Mouse (Mus musculus): ENCODE measurements around the gene Cfc1. TPM values are rescaled to one million over a fixed set of nuclear protein-coding genes. Genes with fewer than 3 reads are reported as not detected.
A peak's percentile ranks its signal among the peaks of the same experiment; 100 is the strongest.
"Not testable (repeated sequence)": the region's sequence is repeated elsewhere in the genome, so short reads cannot be mapped to it uniquely, and the experiment has no call there.

Cfc1 gene
- total RNA-seq (2021), result not detected
- long read RNA-seq, result 0 reads

GRCm38 (mm10) chr1:34535043-34535698 lies at the start of gene Cfc1:
Cfc1 (plus strand) TSS chr1:34535648.
- DNase-seq (ENCODE audit: low spot score in 2 of 2), result not testable (repeated sequence)

GRCm38 (mm10) chr1:34487383-34487782 lies 48.1 kb upstream of the Cfc1 start:
- no peak for DNase-seq (ENCODE audit: low spot score in 2 of 2)

DNA sequence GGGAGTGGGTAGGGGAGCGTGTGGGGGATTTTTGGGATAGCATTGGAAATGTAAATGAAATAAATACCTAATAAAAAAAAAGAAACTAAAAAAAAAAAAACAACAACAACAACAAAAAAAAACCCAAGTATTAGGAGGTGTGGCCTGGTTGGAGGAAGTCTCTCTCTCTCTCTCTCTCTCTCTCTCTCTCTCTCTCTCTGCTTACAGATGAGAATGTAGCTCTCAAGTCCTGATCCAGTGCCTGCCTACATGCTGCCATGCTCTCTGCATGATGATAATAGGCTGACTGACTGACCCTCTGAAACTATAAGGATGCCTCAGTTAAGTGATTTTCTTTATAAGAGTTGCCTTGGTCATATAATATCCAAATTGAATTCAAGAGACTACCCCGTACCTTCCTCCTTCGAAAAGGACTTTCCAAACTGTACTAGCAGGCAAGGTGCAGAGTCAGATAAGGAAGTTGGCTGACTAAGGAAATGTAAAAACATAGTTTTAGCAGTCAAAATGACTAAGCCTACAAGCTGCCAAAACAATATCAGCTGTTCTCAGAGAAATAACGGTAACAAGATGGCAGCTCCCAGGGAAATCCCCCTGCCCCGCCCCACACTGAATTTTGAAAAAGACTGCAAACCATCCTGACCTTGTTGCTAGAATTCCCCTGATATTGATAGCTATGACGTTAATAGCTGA lies 45.5 kb upstream of the Cfc1 start:
- DNase-seq (ENCODE audit: low spot score in 2 of 2), result no peak

DNA sequence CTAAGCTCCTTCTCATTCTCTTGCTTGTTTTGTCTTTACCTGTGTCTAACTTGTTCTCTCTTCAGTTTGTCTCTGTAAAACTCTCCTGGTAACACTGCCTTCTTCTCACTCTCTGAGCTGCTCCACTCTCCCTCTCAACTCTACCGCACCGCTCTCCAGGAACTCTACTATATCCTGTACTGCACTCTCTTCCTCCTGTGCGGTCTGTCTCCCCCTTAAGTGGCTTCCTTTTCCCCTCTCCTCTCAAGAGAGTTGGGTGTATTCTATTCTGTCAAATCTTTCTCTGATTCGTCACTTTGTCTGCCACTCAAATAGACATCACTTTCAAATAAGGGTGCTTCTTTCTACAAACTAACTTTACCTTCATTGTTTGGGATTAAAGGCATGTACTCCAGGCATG lies 44.0 kb upstream of the Cfc1 start:
- DNase-seq (ENCODE audit: low spot score in 2 of 2), result no peak

DNA sequence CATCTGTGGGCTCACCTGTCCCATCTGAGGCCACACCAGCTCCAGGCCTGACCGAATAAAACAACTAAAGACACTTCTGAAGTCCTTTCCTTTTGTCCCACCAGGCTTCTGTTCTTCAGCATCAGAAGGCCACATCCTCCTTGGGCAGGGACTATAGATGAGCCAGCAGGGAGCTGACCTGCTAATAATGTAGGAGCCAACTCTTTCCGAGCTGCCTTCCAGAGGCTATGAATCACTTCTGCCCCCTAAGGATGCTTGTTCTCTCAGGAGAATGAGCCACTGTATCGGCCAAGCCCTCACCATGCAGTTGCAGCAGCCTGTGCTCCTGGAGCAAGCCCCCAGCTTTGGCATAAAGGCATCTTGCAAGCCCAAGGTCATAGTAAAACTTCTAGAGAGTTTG lies 32.5 kb upstream of the Cfc1 start:
- no peak for DNase-seq (ENCODE audit: low spot score in 2 of 2)

DNA sequence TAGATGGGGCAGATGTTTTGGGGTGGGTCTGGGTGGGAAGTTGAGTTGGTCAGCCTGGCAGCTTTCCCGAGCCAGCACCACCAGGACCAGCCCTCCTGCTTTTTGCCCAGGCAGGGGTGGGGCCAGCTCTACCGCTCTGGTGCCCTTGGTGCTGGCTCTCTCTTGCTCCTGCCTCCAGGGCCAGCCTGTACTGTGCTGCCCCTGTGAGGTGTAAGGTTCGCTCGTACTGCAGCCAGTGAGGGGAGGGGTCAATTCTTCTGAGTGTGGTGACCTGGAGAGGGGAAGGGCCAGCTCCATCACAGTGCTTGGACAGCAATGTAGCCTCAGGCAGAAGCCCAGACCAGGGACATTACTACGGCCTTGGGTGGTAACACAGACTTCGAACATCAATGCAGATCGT lies 30.1 kb upstream of the Cfc1 start:
- no peak for DNase-seq (ENCODE audit: low spot score in 2 of 2)

DNA sequence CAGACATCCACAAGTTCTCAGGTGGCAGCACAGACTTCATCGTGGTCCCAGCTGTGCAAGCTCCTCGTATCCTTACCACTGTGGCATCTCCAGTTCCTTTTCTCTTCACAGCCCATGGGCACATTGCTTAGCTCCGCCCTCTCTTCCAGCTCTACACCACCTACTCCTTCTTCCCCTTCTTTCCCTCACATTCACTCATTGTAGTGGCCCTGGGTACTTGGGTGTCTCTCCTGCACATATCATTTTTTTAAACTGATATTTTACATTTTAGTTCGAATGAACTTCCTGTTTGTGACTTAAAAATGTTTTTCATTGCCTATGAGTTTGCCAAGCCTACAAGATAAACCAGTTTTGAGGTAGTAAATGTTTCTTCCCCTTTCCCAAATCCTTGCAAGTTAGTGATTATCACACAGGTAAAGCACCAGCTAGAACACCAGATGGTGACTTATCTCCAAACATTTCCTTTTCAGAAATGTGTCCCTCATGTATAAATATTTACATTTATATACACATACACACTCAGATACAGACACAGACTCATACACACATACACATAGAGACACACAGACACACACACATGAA lies 29.4 kb upstream of the Cfc1 start:
- DNase-seq (ENCODE audit: low spot score in 2 of 2), result no peak

- no peak for DNase-seq (ENCODE audit: low spot score in 2 of 2)
Observed at GRCm38 (mm10) chr1:34507986-34508385, 27.5 kb upstream of the Cfc1 start.

- DNase-seq (ENCODE audit: low spot score in 2 of 2), result peak in 1 of 2 experiments; percentile 30
Observed at GRCm38 (mm10) chr1:34510575-34510981, 24.9 kb upstream of the Cfc1 start.

- DNase-seq (ENCODE audit: low spot score in 2 of 2), result peak; percentile 14 to 47
Observed at GRCm38 (mm10) chr1:34511027-34511426, 24.4 kb upstream of the Cfc1 start.

DNA sequence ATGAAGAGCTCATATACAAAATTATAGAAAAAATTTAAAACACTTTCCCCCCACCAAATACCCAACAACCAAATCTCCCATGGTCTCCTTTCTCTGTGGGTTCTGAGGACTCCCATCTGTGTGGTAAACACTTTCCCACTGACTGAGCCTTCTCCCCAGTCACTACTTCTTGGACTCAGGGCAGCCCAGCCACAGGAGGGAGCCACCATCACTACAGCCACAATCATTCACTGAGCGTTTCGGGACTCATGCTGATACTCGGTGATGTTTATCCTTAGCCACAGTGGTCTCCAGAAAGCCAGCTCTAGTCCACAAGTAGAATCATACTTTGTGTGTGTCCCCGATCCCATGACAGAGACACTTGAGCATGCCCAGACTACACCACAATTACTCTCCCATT lies 22.4 kb upstream of the Cfc1 start:
- no peak for DNase-seq (ENCODE audit: low spot score in 2 of 2)

GRCm38 (mm10) chr1:34516595-34516994 lies 18.9 kb upstream of the Cfc1 start:
- no peak for DNase-seq (ENCODE audit: low spot score in 2 of 2)

- not testable (repeated sequence) for DNase-seq (ENCODE audit: low spot score in 2 of 2)
Observed at GRCm38 (mm10) chr1:34517297-34517696, 18.2 kb upstream of the Cfc1 start.

GRCm38 (mm10) chr1:34517797-34518196 lies 17.7 kb upstream of the Cfc1 start:
- DNase-seq (ENCODE audit: low spot score in 2 of 2), result not testable (repeated sequence)

GRCm38 (mm10) chr1:34518259-34518658 lies 17.2 kb upstream of the Cfc1 start:
- no peak for DNase-seq (ENCODE audit: low spot score in 2 of 2)

DNA sequence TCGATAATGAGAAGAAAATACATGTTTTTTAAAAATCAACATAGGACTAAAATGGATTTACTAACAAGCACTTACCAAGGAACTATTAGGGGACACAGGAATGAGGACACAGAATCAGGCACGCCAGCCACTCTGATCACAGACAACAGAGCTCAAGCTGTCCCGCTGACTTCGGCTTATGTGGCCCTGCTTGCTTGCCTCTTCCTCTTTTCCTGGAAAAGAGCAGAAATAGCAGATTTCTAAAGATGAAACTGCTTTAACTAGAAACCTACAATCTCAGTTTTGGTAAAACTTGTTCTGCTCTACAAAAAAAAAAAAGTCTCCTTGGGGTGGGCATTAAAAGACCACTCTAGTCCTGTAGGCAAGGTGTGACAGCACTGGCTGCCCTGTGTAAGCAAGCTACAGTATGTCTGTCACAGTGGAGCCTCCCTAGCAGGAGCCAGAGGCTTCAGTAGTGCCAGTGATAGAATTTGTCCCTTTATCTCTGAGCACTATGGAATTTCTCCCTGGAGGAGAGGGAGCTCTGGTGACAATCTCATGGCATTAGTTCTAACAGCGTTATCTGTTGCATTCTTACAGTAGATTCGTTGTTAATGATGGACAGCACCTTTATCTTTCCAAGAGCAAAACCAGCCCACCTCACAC lies 13.1 kb upstream of the Cfc1 start:
- no peak for DNase-seq (ENCODE audit: low spot score in 2 of 2)

DNA sequence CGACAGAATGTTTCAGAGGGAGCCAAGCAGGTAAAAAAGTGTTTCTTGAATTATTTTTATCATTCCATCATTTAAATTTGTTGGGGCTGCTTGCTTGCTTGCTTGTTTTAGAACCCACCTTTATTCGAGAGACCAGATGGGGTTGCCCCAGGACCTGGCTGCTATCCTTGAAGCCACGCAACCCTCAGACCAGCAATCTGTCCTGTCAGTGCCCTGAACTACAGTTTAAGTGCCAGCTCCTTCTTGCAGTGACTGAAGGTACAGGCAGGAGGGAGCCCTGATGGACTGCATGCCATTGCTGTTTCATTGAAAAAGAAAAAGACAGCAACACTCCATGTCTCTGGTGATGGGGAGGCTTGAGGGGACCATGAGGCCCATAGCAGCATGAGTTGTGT lies 12.6 kb upstream of the Cfc1 start:
- DNase-seq (ENCODE audit: low spot score in 2 of 2), result no peak

DNA sequence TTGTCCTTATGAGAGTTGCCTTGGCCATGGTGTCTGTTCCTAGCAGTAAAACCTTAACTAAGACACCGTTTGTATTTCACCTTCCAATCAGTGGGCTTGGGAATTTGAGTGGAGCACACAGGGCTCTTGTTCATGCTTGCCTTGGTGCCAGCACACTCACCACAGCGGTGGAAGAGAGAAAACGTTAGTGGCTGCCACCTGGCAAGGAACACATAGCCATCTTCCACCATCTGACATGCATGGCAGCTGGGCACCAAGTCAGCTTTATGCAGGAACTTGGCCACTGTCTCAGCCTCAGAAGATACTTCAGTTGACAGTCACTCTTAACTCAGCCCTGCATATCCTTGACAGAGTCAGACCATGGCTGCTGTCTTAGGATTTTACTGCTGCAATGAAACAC lies 11.8 kb upstream of the Cfc1 start:
- DNase-seq (ENCODE audit: low spot score in 2 of 2), result no peak

GRCm38 (mm10) chr1:34534574-34534973 lies 874 bp upstream of the Cfc1 start:
- not testable (repeated sequence) for DNase-seq (ENCODE audit: low spot score in 2 of 2)

DNA sequence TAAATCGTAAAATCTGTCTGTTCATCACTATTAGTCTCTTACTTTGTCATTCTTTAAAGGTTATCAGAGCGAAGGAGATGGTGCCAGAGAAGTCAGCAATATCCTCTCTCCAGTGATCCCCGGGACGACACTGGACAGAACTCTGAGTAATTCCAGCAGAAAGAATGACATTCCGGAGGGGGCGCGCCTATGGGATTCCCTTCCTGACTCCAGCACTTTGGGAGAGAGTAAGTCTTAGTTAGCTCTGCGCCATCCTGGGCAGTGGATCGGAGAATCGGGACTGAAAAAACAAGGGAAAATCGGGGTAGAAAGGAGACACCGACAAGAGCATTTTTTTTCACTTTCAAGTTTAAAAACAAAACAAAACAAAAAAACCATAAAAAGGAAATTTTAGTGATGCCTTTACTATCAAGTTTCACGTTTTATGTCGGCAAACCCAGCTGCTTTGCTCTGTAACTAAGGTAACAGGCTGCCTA lies 881 bp downstream of the Cfc1 start:
- DNase-seq (ENCODE audit: low spot score in 2 of 2), result no peak

DNA sequence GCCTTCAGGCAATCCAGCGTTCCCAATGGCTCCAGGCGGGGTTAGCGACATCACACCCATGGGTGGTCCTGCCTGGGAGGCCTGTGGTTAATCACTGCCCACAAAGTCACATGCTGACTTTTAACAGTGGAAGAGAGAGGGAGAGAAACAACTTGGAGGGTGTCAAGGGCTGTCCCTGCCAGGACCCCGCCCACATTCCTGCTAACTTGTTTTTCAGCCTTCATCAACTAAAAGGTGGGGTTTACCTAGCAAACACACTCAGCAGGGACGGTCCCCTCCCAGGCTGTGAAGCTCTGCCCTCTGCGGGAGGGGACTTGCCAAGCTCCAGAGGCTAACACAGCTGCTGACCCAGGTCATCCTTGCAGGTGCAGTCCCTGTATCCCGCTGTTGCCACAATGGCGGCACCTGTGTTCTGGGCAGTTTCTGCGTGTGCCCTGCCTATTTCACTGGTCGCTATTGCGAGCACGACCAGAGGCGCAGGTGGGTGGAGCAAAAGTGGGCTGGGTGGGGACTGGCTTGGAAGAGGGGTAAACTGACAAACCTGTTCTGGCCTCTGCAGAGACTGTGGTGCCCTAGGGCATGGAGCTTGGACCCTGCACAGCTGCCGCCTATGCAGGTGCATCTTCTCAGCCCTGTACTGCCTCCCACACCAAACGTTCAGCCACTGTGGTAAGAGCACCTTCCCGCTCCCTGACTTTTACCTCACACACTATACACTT lies 1.5 kb downstream of the Cfc1 start:
- DNase-seq (ENCODE audit: low spot score in 2 of 2), result no peak
